Mouse (Mus musculus) thymus, postnatal 0 days (tissue): Measurements from ENCODE around the gene Gm8246. TPM values are rescaled to one million over a fixed set of nuclear protein-coding genes. Genes with fewer than 3 reads are reported as not detected.
"Not testable (repeated sequence)": the region's sequence is repeated elsewhere in the genome, so short reads cannot be mapped to it uniquely, and the experiment has no call there.

Source experiments
- DNase-seq: peaks from one replicate; pipeline ENCODE4 v3.0.0-alpha.2; 2015; ENCODE audit warnings: low spot score
- polyA plus RNA-seq: library from polyadenylated mRNA; unstranded; fragments of >200 nt; fragmentation: Nextera tagmentation; extraction: Ambion mirVana; gene quantifications from 2 replicates; pipeline ENCODE4 v1.2.1, GENCODE M21; 2015

Gene Gm8246
- polyA plus RNA-seq: not detected in 2 replicates

DNA sequence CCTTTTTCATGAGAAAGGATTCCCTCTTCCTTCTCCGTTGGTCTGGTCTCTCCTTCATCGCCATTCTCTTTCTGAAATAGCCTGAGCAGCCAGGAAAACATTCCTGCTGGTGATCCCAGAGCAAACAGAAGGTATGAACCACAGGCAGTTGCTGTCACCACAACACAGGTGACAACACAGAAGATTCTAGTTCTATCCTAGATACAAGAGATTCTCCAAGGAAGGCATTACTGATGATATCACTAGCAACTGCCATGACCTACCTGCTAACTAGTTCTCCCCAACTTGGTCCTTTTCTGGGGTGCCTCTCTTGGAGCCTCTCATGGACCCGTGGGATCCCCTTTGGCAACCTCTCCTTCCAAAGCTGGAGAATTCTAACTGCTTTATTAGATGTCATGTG, at the start of gene Gm8246:
Gm8246 (minus strand) TSS at position 101 of the 400 bp plus-strand sequence.
- not testable (repeated sequence) for DNase-seq

DNA sequence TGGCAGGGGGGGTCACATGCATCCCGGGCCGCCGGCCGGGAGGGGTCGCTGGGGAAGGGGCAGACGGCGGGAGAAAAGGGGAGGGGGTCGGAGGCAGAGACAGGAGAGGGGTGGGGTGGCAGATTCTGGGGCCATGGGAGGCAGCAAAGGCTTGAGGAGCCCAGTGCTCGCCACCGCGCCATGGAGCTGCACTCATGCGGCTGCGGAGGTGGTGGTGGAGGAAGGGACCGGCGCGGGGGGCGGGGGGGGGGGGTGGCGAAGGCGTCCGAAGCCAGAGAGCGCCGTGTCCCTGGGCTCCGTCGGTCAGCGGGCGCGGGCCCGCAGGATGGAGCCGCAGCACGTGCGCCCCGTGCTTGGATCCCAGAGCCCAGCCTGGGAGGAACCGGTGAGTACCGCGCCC, 23.7 kb upstream of the Gm8246 start, which contains the start of gene Gm3488:
Gm3488 (plus strand) TSS at position 301 of the 400 bp plus-strand sequence.
- DNase-seq: not testable (repeated sequence)

DNA sequence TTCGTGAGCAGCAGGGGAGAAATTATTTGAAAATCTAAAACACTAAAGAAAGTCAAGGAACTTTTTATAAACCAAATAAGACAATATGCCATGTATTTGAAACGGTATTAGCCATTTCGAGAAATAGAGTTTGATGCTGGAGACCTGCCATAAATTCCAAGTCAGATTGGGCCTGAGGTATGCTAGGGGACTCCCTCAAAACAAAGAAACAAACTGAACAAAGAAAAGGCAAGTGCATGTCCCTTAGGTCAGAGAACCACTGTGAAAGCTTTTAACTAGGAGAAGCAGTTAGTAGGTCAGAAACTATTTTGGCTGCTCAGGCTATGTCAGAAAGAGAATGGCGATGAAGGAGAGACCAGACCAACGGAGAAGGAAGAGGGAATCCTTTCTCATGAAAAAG, 6.3 kb upstream of the Gm8246 start, which contains the start of gene Gm3187:
Gm3187 (plus strand) TSS at position 301 of the 400 bp plus-strand sequence.
- not testable (repeated sequence) for DNase-seq

DNA sequence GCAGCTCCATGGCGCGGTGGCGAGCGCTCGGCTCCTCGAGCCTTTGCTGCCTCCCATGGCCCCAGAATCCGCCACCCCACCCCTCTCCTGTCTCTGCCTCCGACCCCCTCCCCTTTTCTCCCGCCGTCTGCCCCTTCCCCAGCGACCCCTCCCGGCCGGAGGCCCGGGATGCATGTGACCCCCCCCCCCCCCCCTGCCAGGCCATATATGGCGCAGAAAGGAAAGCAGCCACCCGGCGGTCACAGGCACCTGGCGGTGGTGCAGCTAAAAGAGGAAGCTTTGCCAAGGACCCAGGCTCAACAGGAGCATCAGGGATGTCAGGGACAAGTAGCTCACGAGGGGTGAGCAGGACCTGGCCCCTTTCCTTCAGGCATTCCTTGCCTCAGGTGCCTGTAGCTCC, 17.2 kb downstream of the Gm8246 start:
- DNase-seq: not testable (repeated sequence)

GRCm38 (mm10) chr14:5455367-5455766, 22.3 kb downstream of the Gm8246 start, which contains the start of gene Gm3194:
Gm3194 (minus strand) TSS chr14:5455467.
- not testable (repeated sequence) for DNase-seq

Other genes starting within 250 kb of the Gm8246 start
- 0.12 TPM in 1 of 2 replicates, not detected in the other for gene Gm3526, start 217.2 kb downstream of the Gm8246 start, polyA plus RNA-seq
- gene Gm3542, start 142.9 kb downstream of the Gm8246 start, polyA plus RNA-seq: not detected in 2 replicates
- gene Gm3500, start 88.8 kb downstream of the Gm8246 start, polyA plus RNA-seq: 0.12 TPM in 1 of 2 replicates, not detected in the other
- 0.36 and 0.43 TPM in 2 replicates for gene Gm3194, start 22.4 kb downstream of the Gm8246 start, polyA plus RNA-seq
- gene Gm3187, start 6.4 kb upstream of the Gm8246 start, polyA plus RNA-seq: not detected in 2 replicates
- gene Gm3488, start 23.8 kb upstream of the Gm8246 start, polyA plus RNA-seq: 0.09 TPM in 1 of 2 replicates, not detected in the other
- 0.18 TPM in 1 of 2 replicates, not detected in the other for gene Gm3532, start 60.7 kb upstream of the Gm8246 start, polyA plus RNA-seq
- not detected in 2 replicates for gene Gm8265, start 155.2 kb upstream of the Gm8246 start, polyA plus RNA-seq
- gene Gm9603, start 209.6 kb upstream of the Gm8246 start, polyA plus RNA-seq: not detected in 2 replicates